Mouse (Mus musculus) urinary bladder, postnatal 25 days (tissue): ENCODE measurements around the gene Dennd6a.
"Not testable (repeated sequence)": the region's sequence is repeated elsewhere in the genome, so short reads cannot be mapped to it uniquely, and the experiment has no call there.

ENCODE experiments used
- DNase-seq: peaks from one replicate; pipeline ENCODE4 v3.0.0; 2022; ENCODE audit warnings: low spot score

Gene Dennd6a

GRCm38 (mm10) chr14:26643006-26643624 is 69.5 kb downstream of the Dennd6a start:
- no peak for DNase-seq

- DNase-seq: no peak
These were observed 72.5 kb downstream of the Dennd6a start for GRCm38 (mm10) chr14:26645989-26646650.

- DNase-seq: no peak
These were observed 74.2 kb downstream of the Dennd6a start for GRCm38 (mm10) chr14:26647811-26648210.

- no peak for DNase-seq
These were observed 78.2 kb downstream of the Dennd6a start for GRCm38 (mm10) chr14:26651901-26652300.

- DNase-seq: no peak
These were observed 84.5 kb downstream of the Dennd6a start for GRCm38 (mm10) chr14:26658178-26658577.

GRCm38 (mm10) chr14:26660233-26660632 is 86.6 kb downstream of the Dennd6a start:
- no peak for DNase-seq

GRCm38 (mm10) chr14:26662016-26662415 is 88.4 kb downstream of the Dennd6a start:
- no peak for DNase-seq

GRCm38 (mm10) chr14:26662488-26662887 is 88.8 kb downstream of the Dennd6a start:
- DNase-seq: no peak

- no peak for DNase-seq
These were observed 90.2 kb downstream of the Dennd6a start for GRCm38 (mm10) chr14:26663851-26664250.

- DNase-seq: no peak
These were observed 94.3 kb downstream of the Dennd6a start for GRCm38 (mm10) chr14:26667991-26668370.

GRCm38 (mm10) chr14:26668371-26669291 is 95.0 kb downstream of the Dennd6a start:
- DNase-seq: peak; percentile 31

GRCm38 (mm10) chr14:26669292-26670073 is 95.8 kb downstream of the Dennd6a start, which contains the start of gene Pde12:
TSS of gene Pde12 (minus strand) at chr14:26669883.
- DNase-seq: peak; percentile 81

GRCm38 (mm10) chr14:26670964-26671363 is 97.3 kb downstream of the Dennd6a start:
- DNase-seq: no peak

GRCm38 (mm10) chr14:26671870-26672615 is 98.4 kb downstream of the Dennd6a start:
- not testable (repeated sequence) for DNase-seq

- DNase-seq: not testable (repeated sequence)
These were observed 101.0 kb downstream of the Dennd6a start for GRCm38 (mm10) chr14:26674476-26675169.

GRCm38 (mm10) chr14:26675371-26675770 is 101.7 kb downstream of the Dennd6a start:
- DNase-seq: no peak

- DNase-seq: no peak
These were observed 102.1 kb downstream of the Dennd6a start for GRCm38 (mm10) chr14:26675791-26676190.
